Mouse (Mus musculus) adrenal gland, postnatal 10 days (tissue): Measurements from ENCODE around the gene Enho. TPM values are rescaled to one million over a fixed set of nuclear protein-coding genes. Genes with fewer than 3 reads are reported as not detected.
A peak's percentile ranks its signal among the peaks of the same experiment; 100 is the strongest.
"Not testable (repeated sequence)": the region's sequence is repeated elsewhere in the genome, so short reads cannot be mapped to it uniquely, and the experiment has no call there.

Source experiments
- DNase-seq: peaks from one replicate; pipeline ENCODE4 v3.0.0; 2021; ENCODE audit warnings: mixed read lengths
- long read RNA-seq, 2 experiments: library from polyadenylated mRNA; stranded (forward); transcript quantifications; one replicate each; pipeline ENCODE4 v2.0.0; 2021
- total RNA-seq, 2 experiments: library from RNA; stranded (reverse); gene quantifications; 2 replicates each; pipeline ENCODE4 v1.2.3; 2021

Gene Enho
- 10 to 100 TPM; 10.3 to 10.5 TPM for total RNA-seq
- long read RNA-seq, experiment 1, transcript Enho-201 (2 exons, 1,269 nt): major isoform, 25 of 28 reads
- long read RNA-seq, experiment 1, partial matches to known transcripts: 3 of 28 reads
- long read RNA-seq, experiment 1, other reads (novel, unspliced or antisense): 0 of 28 reads
- long read RNA-seq, experiment 2, transcript Enho-201 (2 exons, 1,269 nt): major isoform, 7 of 10 reads
- long read RNA-seq, experiment 2, partial matches to known transcripts: 3 of 10 reads
- long read RNA-seq, experiment 2, other reads (novel, unspliced or antisense): 0 of 10 reads

GRCm38 (mm10) chr4:41639913-41640507 lies at the start of gene Enho:
TSS of gene Enho (minus strand) at chr4:41640324.
- peak; percentile 98 for DNase-seq

GRCm38 (mm10) chr4:41688562-41688961 lies 48.4 kb upstream of the Enho start:
- not testable (repeated sequence) for DNase-seq

- DNase-seq: not testable (repeated sequence)
Measured at GRCm38 (mm10) chr4:41685882-41686492, 45.9 kb upstream of the Enho start.

GRCm38 (mm10) chr4:41684931-41685453 lies 44.9 kb upstream of the Enho start:
- not testable (repeated sequence) for DNase-seq

GRCm38 (mm10) chr4:41684131-41684930 lies 44.2 kb upstream of the Enho start:
- not testable (repeated sequence) for DNase-seq

DNA sequence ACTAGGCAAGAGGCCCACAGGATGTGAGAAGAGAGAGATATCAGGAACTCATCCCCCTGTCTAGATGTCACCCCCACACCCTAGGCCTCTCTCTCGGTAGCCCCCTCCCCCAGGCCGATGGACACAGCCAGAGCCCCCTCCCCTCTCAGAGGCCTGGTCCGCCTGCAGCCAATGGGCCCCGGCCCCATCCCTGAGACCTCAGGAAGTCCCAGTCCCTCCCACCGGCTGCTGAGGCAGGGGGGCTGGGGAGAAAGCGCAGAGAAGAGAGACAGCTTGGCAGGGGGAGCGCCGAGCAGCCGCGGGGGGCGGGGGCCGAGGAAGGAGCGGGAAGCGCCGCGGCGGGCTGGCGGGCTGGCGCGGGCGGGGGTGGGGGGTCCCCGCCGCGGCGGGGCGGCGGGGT lies 43.2 kb upstream of the Enho start:
- DNase-seq: not testable (repeated sequence)

GRCm38 (mm10) chr4:41682789-41683188 lies 42.7 kb upstream of the Enho start:
- no peak for DNase-seq

DNA sequence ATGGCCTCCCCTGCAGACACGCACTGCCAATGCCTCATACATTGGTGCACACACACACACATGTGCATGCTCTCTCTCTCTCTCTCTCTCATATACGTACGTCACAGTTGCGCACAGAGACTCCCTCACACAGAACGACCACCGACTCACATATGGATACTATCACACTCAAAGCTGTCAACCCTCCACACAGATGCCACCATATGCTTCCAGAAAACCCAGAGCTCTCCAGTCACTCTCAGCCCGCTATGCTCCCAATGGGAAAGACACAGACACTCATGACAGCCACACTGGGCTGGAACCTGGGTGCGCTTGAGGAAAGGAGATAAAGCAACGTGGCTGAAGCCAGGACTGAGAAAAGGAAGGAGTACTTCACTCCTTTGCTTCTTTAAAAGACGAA lies 41.8 kb upstream of the Enho start:
- DNase-seq: no peak

DNA sequence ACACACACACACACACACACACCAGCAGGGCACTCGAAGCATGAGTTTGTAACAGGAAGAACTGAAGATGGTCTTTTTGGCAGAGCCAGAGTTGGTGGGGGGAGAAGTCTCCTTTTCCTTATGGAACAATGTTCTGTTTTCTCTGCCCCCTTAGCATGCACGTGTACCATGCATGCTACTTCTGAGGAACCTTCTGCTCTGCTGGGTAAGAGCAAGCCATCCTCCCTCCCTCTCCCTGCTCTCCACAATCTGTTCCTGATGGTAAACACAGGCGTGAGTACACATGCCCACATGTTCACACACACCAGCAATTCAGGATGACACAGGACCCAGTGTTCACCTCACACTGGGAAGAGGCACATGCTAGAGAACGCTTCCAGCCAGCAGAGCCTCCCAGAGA lies 41.1 kb upstream of the Enho start:
- no peak for DNase-seq

GRCm38 (mm10) chr4:41679291-41679690 lies 39.2 kb upstream of the Enho start:
- no peak for DNase-seq

DNA sequence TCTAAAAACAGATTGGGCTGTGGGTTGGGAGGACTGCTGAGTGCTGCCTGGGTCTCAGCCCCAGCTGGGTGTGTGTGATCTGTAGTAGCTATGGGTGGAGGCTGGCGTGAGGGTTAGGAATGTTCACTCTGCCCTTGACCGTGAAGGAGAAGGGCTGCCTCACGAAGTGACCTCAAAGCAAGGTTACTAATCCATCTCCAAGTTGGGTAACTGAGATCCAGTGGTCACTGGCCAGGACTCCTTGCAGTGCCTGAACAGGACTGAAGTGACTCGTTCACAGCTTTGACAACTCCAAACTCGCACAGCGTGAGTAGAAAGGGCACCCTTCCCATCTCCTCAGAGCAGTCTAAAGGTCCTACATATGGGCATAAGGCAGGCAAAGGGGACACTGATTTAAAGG lies 38.7 kb upstream of the Enho start:
- no peak for DNase-seq

DNA sequence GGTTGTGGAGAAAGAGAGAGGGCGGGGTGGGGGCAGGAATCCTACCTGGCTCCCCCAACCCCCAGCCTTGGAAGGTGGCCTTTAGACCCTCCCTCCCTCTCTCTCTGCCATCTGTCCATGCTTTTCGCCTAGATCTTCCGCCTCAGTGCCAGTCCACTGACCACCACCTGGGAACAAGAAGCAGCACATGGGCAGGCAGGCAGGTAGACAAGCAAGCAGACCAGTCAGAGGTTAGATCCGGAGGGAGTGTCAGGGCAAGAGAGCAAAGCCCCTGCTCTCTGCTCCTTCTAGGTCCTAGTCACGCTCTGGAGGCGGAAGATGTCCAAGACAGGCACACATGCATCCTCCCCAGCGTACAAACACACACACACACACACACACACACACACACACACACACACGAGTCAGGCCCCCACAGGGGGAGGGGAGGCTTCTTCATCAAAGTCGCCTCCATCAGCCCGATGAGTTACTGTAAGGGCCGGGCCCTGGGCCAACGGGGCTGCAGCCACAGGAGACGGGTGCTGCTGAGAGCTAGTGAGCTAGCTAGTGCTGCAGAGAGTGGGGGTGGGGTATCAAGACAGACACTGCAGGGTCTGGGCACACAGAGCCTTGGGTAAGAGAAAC lies 37.0 kb upstream of the Enho start:
- peak; percentile 86 for DNase-seq

DNA sequence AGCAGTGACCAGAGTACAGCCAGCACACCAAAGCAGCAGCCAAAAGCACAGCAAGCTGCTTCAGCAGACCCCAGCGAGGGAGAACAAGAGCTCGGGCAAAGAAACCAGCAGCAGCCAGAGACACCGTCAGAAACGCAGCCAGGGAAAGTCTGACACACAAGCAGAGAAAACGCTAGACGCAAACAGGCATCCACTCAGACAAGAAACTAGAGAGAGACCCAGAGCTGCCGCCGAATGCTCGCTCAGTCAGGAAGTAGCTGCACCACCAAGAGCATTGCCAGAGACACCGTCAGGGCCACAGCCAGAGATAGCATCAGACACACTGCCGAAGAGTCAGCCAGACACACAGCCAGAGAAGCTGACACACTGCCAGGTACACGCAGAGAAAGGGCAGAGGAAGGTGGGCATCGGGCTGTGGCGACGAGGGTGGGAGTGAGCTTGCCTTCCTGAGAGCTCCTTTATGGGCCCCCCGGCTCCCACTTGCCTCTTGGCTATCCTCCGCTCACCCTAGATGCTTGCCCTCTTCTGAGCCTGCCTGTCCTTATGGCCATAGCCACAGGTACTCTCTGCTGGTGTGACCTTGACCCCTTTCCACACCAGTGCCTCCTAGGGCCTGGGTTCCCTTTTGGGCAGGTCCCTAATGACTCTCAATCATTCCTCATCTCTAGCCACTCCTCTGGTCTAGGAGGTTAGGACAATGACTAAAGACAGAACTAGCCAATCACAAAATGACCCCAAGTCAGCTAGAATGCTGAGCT lies 36.3 kb upstream of the Enho start:
- DNase-seq: peak; percentile 60

- DNase-seq: no peak
Measured at GRCm38 (mm10) chr4:41673186-41673585, 33.1 kb upstream of the Enho start.

DNA sequence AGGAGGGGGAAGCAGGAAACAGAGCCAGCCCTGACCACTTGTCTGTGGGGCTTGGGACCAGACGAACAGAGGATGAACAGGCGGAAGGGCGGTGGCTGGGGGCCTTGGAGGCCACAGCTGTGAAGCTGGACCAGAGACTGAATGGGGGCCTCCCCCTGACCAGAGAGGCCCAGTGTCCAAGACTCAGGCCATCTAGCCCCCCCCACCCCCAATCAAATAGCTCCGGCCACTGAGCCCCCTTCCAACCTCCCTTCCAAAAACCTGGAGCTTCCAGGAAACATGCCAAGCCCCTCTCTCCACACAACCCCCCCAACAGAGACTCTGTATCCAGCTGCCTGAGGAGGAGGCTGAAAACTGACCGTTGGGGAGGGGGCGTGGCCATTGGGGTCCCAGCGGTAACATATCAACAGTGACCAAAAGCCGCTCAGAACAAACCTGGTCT lies 32.4 kb upstream of the Enho start:
- no peak for DNase-seq

GRCm38 (mm10) chr4:41671963-41672480 lies 31.9 kb upstream of the Enho start:
- no peak for DNase-seq

- DNase-seq: no peak
Measured at GRCm38 (mm10) chr4:41671500-41671899, 31.4 kb upstream of the Enho start.

- DNase-seq: no peak
Measured at GRCm38 (mm10) chr4:41670836-41671235, 30.7 kb upstream of the Enho start.

DNA sequence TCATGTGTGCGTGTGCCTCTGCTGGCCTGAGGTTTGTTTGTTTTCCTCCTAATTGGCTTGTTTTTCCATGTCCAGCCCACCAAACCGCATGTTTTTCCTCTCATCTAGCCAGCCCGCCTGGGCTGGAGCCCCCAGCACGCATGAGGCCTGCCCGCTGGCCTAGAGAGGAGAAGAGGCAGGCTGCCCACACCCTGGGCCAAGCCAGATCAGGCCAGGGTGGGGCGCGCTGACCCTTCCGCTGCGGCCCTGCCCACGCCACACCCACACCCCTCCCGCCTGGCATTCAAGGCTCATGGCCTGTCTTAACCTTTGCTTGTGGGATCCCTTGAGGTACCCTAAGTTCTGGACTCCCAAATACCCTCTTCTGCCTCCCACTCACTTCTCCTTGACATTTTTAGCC lies 26.5 kb upstream of the Enho start:
- DNase-seq: no peak

GRCm38 (mm10) chr4:41665009-41665675 lies 25.0 kb upstream of the Enho start:
- DNase-seq: peak; percentile 77
